9 mouse cellular contexts compared by ENCODE assay signal in genomic region chr8:110002953-110003352, GRCm38 (mm10). TPM values are rescaled to one million over a fixed set of nuclear protein-coding genes. Genes with fewer than 3 reads are reported as not detected.
DNase-seq lines count a peak whose midpoint lies in the region; ATAC-seq lines count a peak whose summit lies in the region.
"Had no signal": no experiment of that assay in that cellular context is flagged by ENCODE, and none has a peak within 500 bp of the region (broad histone marks: within the 10 kb centered on the region; RNA-seq: fewer than 3 reads in every experiment).

No protein-coding gene starts in this region.

- no peak for ATAC-seq in hindbrain, embryonic 14.5 days (ENCODE audit: low FRiP score)
- ATAC-seq in forebrain, embryonic 13.5 days, result no peak

- H3K27me3 ChIP-seq in hindbrain, embryonic 10.5 days (ENCODE audit: insufficient read depth, poor library complexity, severe bottlenecking), result no peaks in the 10 kb centered on the region
- H3K27me3 ChIP-seq in hindbrain, embryonic 14.5 days (ENCODE audit: control insufficient read depth, insufficient read depth, low read length), result no peaks in the 10 kb centered on the region
- no peaks in the 10 kb centered on the region for H3K27me3 ChIP-seq in limb, embryonic 10.5 days (ENCODE audit: low read depth, poor library complexity, severe bottlenecking)
- no peaks in the 10 kb centered on the region for H3K27me3 ChIP-seq in forebrain, embryonic 13.5 days
- H3K27me3 ChIP-seq: limb, embryonic 12.5 days had no signal

- no peak overlapping the region for H3K9ac ChIP-seq in hindbrain, embryonic 14.5 days
- no peak overlapping the region for H3K9ac ChIP-seq in forebrain, embryonic 13.5 days
- H3K9ac ChIP-seq: limb, embryonic 12.5 days had no signal

- DNase-seq in hindbrain, embryonic 10.5 days (ENCODE audit: low spot score), result peak; percentile 29
- DNase-seq in hindbrain, embryonic 14.5 days (ENCODE audit: low spot score), result no peak
- peak; percentile 36 for DNase-seq in 3T3-L1 (ENCODE audit: low read depth, low spot score)
- DNase-seq in adrenal gland, adult 2 months, result peak; percentile 17
- DNase-seq in limb, embryonic 10.5 days (ENCODE audit: low spot score), result peak; percentile 58
- DNase-seq in ovary, postnatal 36 days (ENCODE audit: low spot score), result no peak
- no peak for DNase-seq in urinary bladder, adult 18-20 months (ENCODE audit: low spot score in 2 of 2)

- H3K4me1 ChIP-seq in hindbrain, embryonic 10.5 days (replicated peaks), result peaks cover 10% of the 10 kb centered on the region
- H3K4me1 ChIP-seq in hindbrain, embryonic 14.5 days (replicated peaks; ENCODE audit: control insufficient read depth, insufficient read depth, low read length), result peaks cover 6% of the 10 kb centered on the region; the same call in 1 of the 2 replicates
- H3K4me1 ChIP-seq in limb, embryonic 10.5 days, result peaks cover 7% of the 10 kb centered on the region; the same call in 1 of the 2 replicates
- H3K4me1 ChIP-seq in forebrain, embryonic 13.5 days, result peaks cover 7% of the 10 kb centered on the region

- no peak overlapping the region for H3K4me3 ChIP-seq in hindbrain, embryonic 10.5 days
- no peak overlapping the region for H3K4me3 ChIP-seq in hindbrain, embryonic 14.5 days (replicated peaks; ENCODE audit: low read length)
- H3K4me3 ChIP-seq in limb, embryonic 10.5 days, result no peak overlapping the region
- no peak overlapping the region for H3K4me3 ChIP-seq in forebrain, embryonic 13.5 days
- H3K4me3 ChIP-seq: limb, embryonic 12.5 days had no signal

- H3K27ac ChIP-seq in hindbrain, embryonic 10.5 days, result no peak overlapping the region
- no peak overlapping the region for H3K27ac ChIP-seq in hindbrain, embryonic 14.5 days
- no peak overlapping the region for H3K27ac ChIP-seq in limb, embryonic 10.5 days
- no peak overlapping the region for H3K27ac ChIP-seq in forebrain, embryonic 13.5 days
- H3K27ac ChIP-seq: limb, embryonic 12.5 days had no signal

- no peaks in the 10 kb centered on the region for H3K36me3 ChIP-seq in hindbrain, embryonic 10.5 days
- H3K36me3 ChIP-seq in hindbrain, embryonic 14.5 days (replicated peaks; ENCODE audit: control insufficient read depth, insufficient read depth), result no peaks in the 10 kb centered on the region
- H3K36me3 ChIP-seq in limb, embryonic 10.5 days, result no peaks in the 10 kb centered on the region
- no peaks in the 10 kb centered on the region for H3K36me3 ChIP-seq in forebrain, embryonic 13.5 days (ENCODE audit: poor library complexity, severe bottlenecking)
- H3K36me3 ChIP-seq: limb, embryonic 12.5 days had no signal

- H3K9me3 ChIP-seq in hindbrain, embryonic 10.5 days, result no peaks in the 10 kb centered on the region
- no peaks in the 10 kb centered on the region for H3K9me3 ChIP-seq in hindbrain, embryonic 14.5 days (ENCODE audit: control insufficient read depth, low read length)
- no peaks in the 10 kb centered on the region for H3K9me3 ChIP-seq in limb, embryonic 10.5 days (replicated peaks)
- H3K9me3 ChIP-seq in forebrain, embryonic 13.5 days (replicated peaks), result no peaks in the 10 kb centered on the region
- H3K9me3 ChIP-seq: limb, embryonic 12.5 days had no signal

- H3K4me2 ChIP-seq in hindbrain, embryonic 14.5 days (replicated peaks), result no peak overlapping the region
- H3K4me2 ChIP-seq in forebrain, embryonic 13.5 days, result no peak overlapping the region
- H3K4me2 ChIP-seq: limb, embryonic 12.5 days had no signal

- 27% methylated on average over 9 of the region's 9 CpGs for WGBS in hindbrain, embryonic 10.5 days
- 31% methylated on average over 9 of the region's 9 CpGs for WGBS in hindbrain, embryonic 14.5 days
- WGBS in limb, embryonic 10.5 days, result 33% methylated on average over 9 of the region's 9 CpGs
- WGBS in forebrain, embryonic 13.5 days, result 35% methylated on average over 9 of the region's 9 CpGs

RNA-seq across cellular contexts. Expression of gene Tat, which starts 12.7 kb away (rescaled TPM):
- polyA plus RNA-seq in hindbrain, embryonic 10.5 days (2016; fragmentation: Nextera tagmentation; extraction: Ambion mirVana), result not detected in 2 replicates
- polyA plus RNA-seq in hindbrain, embryonic 14.5 days (2014; fragmentation: Nextera tagmentation; extraction: Ambion mirVana), result not detected in 2 replicates
- total RNA-seq in adrenal gland, adult 2 months (2021), result 1 to 10 TPM in 1 of 2 experiments, under 1 TPM in 1; 0.24 to 5.9 TPM
- polyA plus RNA-seq in adrenal gland, adult 2 months (2012; rRNA removed), result 0.56 TPM in 1 of 2 replicates, not detected in the other
- polyA plus RNA-seq in limb, embryonic 10.5 days (2016; fragmentation: Nextera tagmentation; extraction: Ambion mirVana), result not detected in 2 replicates
- not detected in 2 replicates for polyA plus RNA-seq in forebrain, embryonic 13.5 days (2015; fragmentation: Nextera tagmentation; extraction: Ambion mirVana)
- polyA plus RNA-seq: limb, embryonic 12.5 days had no signal

RNA-seq across cellular contexts. Expression of gene Chst4, which starts 36.6 kb away (rescaled TPM):
- not detected in 2 replicates for polyA plus RNA-seq in hindbrain, embryonic 10.5 days (2016; fragmentation: Nextera tagmentation; extraction: Ambion mirVana)
- polyA plus RNA-seq in hindbrain, embryonic 14.5 days (2014; fragmentation: Nextera tagmentation; extraction: Ambion mirVana), result not detected in 2 replicates
- total RNA-seq in adrenal gland, adult 2 months (2021), result 1 to 10 TPM; 2.7 to 3.5 TPM
- 2.3 and 3.0 TPM in 2 replicates for polyA plus RNA-seq in adrenal gland, adult 2 months (2012; rRNA removed)
- not detected in 2 replicates for polyA plus RNA-seq in limb, embryonic 10.5 days (2016; fragmentation: Nextera tagmentation; extraction: Ambion mirVana)
- polyA plus RNA-seq in forebrain, embryonic 13.5 days (2015; fragmentation: Nextera tagmentation; extraction: Ambion mirVana), result not detected in 2 replicates
- polyA plus RNA-seq: limb, embryonic 12.5 days had no signal

RNA-seq across cellular contexts. Expression of gene Marveld3, which starts 41.0 kb away (rescaled TPM):
- 0.81 and 1.9 TPM in 2 replicates for polyA plus RNA-seq in hindbrain, embryonic 10.5 days (2016; fragmentation: Nextera tagmentation; extraction: Ambion mirVana)
- polyA plus RNA-seq in hindbrain, embryonic 14.5 days (2014; fragmentation: Nextera tagmentation; extraction: Ambion mirVana), result 0.69 and 0.83 TPM in 2 replicates
- under 1 TPM in 1 of 2 experiments, not detected in 1; 0.28 TPM for total RNA-seq in adrenal gland, adult 2 months (2021)
- not detected in 2 replicates for polyA plus RNA-seq in adrenal gland, adult 2 months (2012; rRNA removed)
- 0.39 and 0.89 TPM in 2 replicates for polyA plus RNA-seq in limb, embryonic 10.5 days (2016; fragmentation: Nextera tagmentation; extraction: Ambion mirVana)
- polyA plus RNA-seq in forebrain, embryonic 13.5 days (2015; fragmentation: Nextera tagmentation; extraction: Ambion mirVana), result 1.0 and 1.5 TPM in 2 replicates

Comparison
In these comparisons a context has a peak if more than half of its experiments do, and no peak if none do; other contexts are left out.
1. DNase-seq: peak in hindbrain, embryonic 10.5 days (single experiment), 3T3-L1 (single experiment), adrenal gland, adult 2 months (single experiment) and limb, embryonic 10.5 days (single experiment); none in hindbrain, embryonic 14.5 days (single experiment), ovary, postnatal 36 days (single experiment) and urinary bladder, adult 18-20 months (0 of 2).